Mouse (Mus musculus) forelimb bud, embryonic 11.5 days (tissue): ENCODE results near the gene Zfp809.

Experiments
- DNase-seq: peaks from one replicate; pipeline ENCODE4 v3.0.0-alpha.2; 2012; ENCODE audit warnings: low read depth, low spot score

Zfp809 gene

GRCm38 (mm10) chr9:22261594-22261993 lies 36.1 kb downstream of the Zfp809 start:
- no peak for DNase-seq

GRCm38 (mm10) chr9:22262611-22263010 lies 37.1 kb downstream of the Zfp809 start:
- DNase-seq, result no peak

GRCm38 (mm10) chr9:22268886-22269285 lies 43.4 kb downstream of the Zfp809 start:
- DNase-seq, result no peak

DNA sequence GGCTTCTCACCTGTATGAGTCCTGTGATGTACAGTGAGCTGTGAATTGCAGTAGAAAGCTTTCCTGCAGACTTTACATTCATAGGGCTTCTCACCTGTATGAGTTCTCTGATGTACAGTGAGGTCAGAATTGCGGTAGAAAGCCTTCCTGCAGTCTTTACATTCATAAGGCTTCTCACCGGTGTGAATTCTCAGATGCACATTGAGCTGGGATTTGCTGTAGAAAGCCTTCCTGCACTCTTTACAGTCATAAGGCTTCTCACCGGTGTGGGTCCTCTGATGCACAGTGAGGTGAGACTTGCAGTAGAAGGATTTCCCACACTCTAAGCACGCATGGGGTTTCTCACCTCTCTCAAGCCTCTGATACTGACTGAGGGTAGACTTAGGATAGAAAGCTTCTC lies 53.2 kb downstream of the Zfp809 start:
- DNase-seq, result no peak
